Mouse (Mus musculus): ENCODE results near the gene Mroh8. TPM values are rescaled to one million over a fixed set of nuclear protein-coding genes. Genes with fewer than 3 reads are reported as not detected.

Gene Mroh8
- polyA plus RNA-seq, 1 experiment from 2014 or later, result 0.69 TPM

GRCm38 (mm10) chr2:157313718-157314117 lies 34.4 kb upstream of the Mroh8 start:
- 90% methylated on average over 3 of the region's 3 CpGs for WGBS
- no peak overlapping the region for H3K4me2 ChIP-seq (replicated peaks)
- H3K9me3 ChIP-seq (replicated peaks), result no peaks in the 10 kb centered on the region
- H3K36me3 ChIP-seq, result peaks cover 89% of the 10 kb centered on the region
- no peak overlapping the region for H3K9ac ChIP-seq
- H3K27ac ChIP-seq (replicated peaks), result no peak overlapping the region
- H3K27me3 ChIP-seq, result no peaks in the 10 kb centered on the region
- ATAC-seq (ENCODE audit: insufficient number of reproducible peaks, low FRiP score, low TSS enrichment, low read depth), result no peak
- no peak overlapping the region for H3K4me3 ChIP-seq (replicated peaks)
- H3K4me1 ChIP-seq, result 0 out of 2 replicates have a peak, but pooled peaks cover 4% of the 10 kb centered on the region

- H3K36me3 ChIP-seq, result peaks cover 88% of the 10 kb centered on the region
Observed at GRCm38 (mm10) chr2:157310963-157311637, 31.8 kb upstream of the Mroh8 start.

GRCm38 (mm10) chr2:157309611-157310010 lies 30.3 kb upstream of the Mroh8 start:
- H3K4me1 ChIP-seq, result 0 out of 2 replicates have a peak, but pooled peaks cover 4% of the 10 kb centered on the region
- H3K27ac ChIP-seq (replicated peaks), result no peak overlapping the region
- ATAC-seq (ENCODE audit: insufficient number of reproducible peaks, low FRiP score, low TSS enrichment, low read depth), result no peak
- no peaks in the 10 kb centered on the region for H3K27me3 ChIP-seq
- no peak overlapping the region for H3K4me2 ChIP-seq (replicated peaks)
- WGBS, result 93% methylated on average over 8 of the region's 8 CpGs
- no peak overlapping the region for H3K4me3 ChIP-seq (replicated peaks)
- H3K9me3 ChIP-seq (replicated peaks), result no peaks in the 10 kb centered on the region
- H3K36me3 ChIP-seq, result peaks cover 81% of the 10 kb centered on the region
- no peak overlapping the region for H3K9ac ChIP-seq

More at GRCm38 (mm10) chr2:157310963-157311637, 31.8 kb upstream of the Mroh8 start:
- no peak overlapping the region for H3K9ac ChIP-seq
- ATAC-seq (ENCODE audit: insufficient number of reproducible peaks, low FRiP score, low TSS enrichment, low read depth), result no peak
- H3K4me3 ChIP-seq (replicated peaks), result no peak overlapping the region
- no peaks in the 10 kb centered on the region for H3K9me3 ChIP-seq (replicated peaks)
- 0 out of 2 replicates have a peak, but pooled peaks cover 2% of the 10 kb centered on the region for H3K4me1 ChIP-seq
- no peaks in the 10 kb centered on the region for H3K27me3 ChIP-seq
- H3K27ac ChIP-seq (replicated peaks), result no peak overlapping the region
- H3K4me2 ChIP-seq (replicated peaks), result no peak overlapping the region
- 76% methylated on average over 6 of the region's 6 CpGs for WGBS

- H3K9ac ChIP-seq, result no peak overlapping the region
- H3K36me3 ChIP-seq, result peaks cover 81% of the 10 kb centered on the region
- no peaks in the 10 kb centered on the region for H3K9me3 ChIP-seq (replicated peaks)
- no peak overlapping the region for H3K4me2 ChIP-seq (replicated peaks)
- 0 out of 2 replicates have a peak overlapping the region, but pooled peaks have one; percentile 39 for H3K27ac ChIP-seq (replicated peaks)
- H3K4me3 ChIP-seq (replicated peaks), result no peak overlapping the region
- ATAC-seq (ENCODE audit: insufficient number of reproducible peaks, low FRiP score, low TSS enrichment, low read depth), result no peak
- WGBS, result 80% methylated on average over 2 of the region's 2 CpGs
- 0 out of 2 replicates have a peak, but pooled peaks cover 4% of the 10 kb centered on the region for H3K4me1 ChIP-seq
- H3K27me3 ChIP-seq, result no peaks in the 10 kb centered on the region
Observed at GRCm38 (mm10) chr2:157308273-157308917, 29.0 kb upstream of the Mroh8 start.

GRCm38 (mm10) chr2:157307715-157308265 lies 28.4 kb upstream of the Mroh8 start:
- Histone ChIP-seq H3K27me3 (no peaks in the 10 kb centered on the region), H3K9ac (no peak overlapping the region), H3K27ac (replicated peaks) (0 out of 2 replicates have a peak overlapping the region, but pooled peaks have one; percentile 39), H3K4me1 (0 out of 2 replicates have a peak, but pooled peaks cover 4% of the 10 kb centered on the region), H3K9me3 (replicated peaks) (no peaks in the 10 kb centered on the region), H3K36me3 (peaks cover 81% of the 10 kb centered on the region), H3K4me2 (replicated peaks) (no peak overlapping the region), H3K4me3 (replicated peaks) (no peak overlapping the region)
- 76% methylated on average over 4 of the region's 4 CpGs for WGBS
- 0 out of 2 replicates have a peak, but pooled peaks have one; percentile 19 for ATAC-seq (ENCODE audit: insufficient number of reproducible peaks, low FRiP score, low TSS enrichment, low read depth)

- no peak overlapping the region for H3K9ac ChIP-seq
- H3K4me3 ChIP-seq (replicated peaks), result no peak overlapping the region
- H3K4me1 ChIP-seq, result 0 out of 2 replicates have a peak, but pooled peaks cover 4% of the 10 kb centered on the region
- no peaks in the 10 kb centered on the region for H3K9me3 ChIP-seq (replicated peaks)
- whole genome bisulfite sequencing, result 63% methylated on average over 7 of the region's 7 CpGs
- no peak overlapping the region for H3K4me2 ChIP-seq (replicated peaks)
- peak; percentile 4; the same call in 1 of the 2 replicates for ATAC-seq (ENCODE audit: insufficient number of reproducible peaks, low FRiP score, low TSS enrichment, low read depth)
- no peaks in the 10 kb centered on the region for H3K27me3 ChIP-seq
- H3K36me3 ChIP-seq, result peaks cover 77% of the 10 kb centered on the region
- H3K27ac ChIP-seq (replicated peaks), result peak overlapping the region; percentile 23
Observed at GRCm38 (mm10) chr2:157306091-157307032, 27.0 kb upstream of the Mroh8 start.

- no peak for ATAC-seq (ENCODE audit: insufficient number of reproducible peaks, low FRiP score, low TSS enrichment, low read depth)
- Histone ChIP-seq H3K36me3 (peaks cover 75% of the 10 kb centered on the region), H3K27me3 (no peaks in the 10 kb centered on the region), H3K27ac (replicated peaks) (no peak overlapping the region), H3K9me3 (replicated peaks) (no peaks in the 10 kb centered on the region), H3K4me2 (replicated peaks) (no peak overlapping the region), H3K4me3 (replicated peaks) (no peak overlapping the region), H3K9ac (no peak overlapping the region), H3K4me1 (0 out of 2 replicates have a peak, but pooled peaks cover 4% of the 10 kb centered on the region)
- WGBS, result 84% methylated on average over 9 of the region's 9 CpGs
Observed at GRCm38 (mm10) chr2:157303096-157303495, 23.7 kb upstream of the Mroh8 start.

GRCm38 (mm10) chr2:157300051-157300450 lies 20.7 kb upstream of the Mroh8 start:
- no peak for ATAC-seq (ENCODE audit: insufficient number of reproducible peaks, low FRiP score, low TSS enrichment, low read depth)
- Histone ChIP-seq H3K4me2 (replicated peaks) (no peak overlapping the region), H3K4me1 (no peaks in the 10 kb centered on the region), H3K9me3 (replicated peaks) (no peaks in the 10 kb centered on the region), H3K27me3 (no peaks in the 10 kb centered on the region), H3K9ac (no peak overlapping the region), H3K4me3 (replicated peaks) (no peak overlapping the region), H3K27ac (replicated peaks) (no peak overlapping the region), H3K36me3 (peaks cover 87% of the 10 kb centered on the region)
- WGBS, result 87% methylated on average over 6 of the region's 6 CpGs

GRCm38 (mm10) chr2:157296105-157296689 lies 16.8 kb upstream of the Mroh8 start:
- no peaks in the 10 kb centered on the region for H3K27me3 ChIP-seq
- H3K36me3 ChIP-seq, result peaks cover 88% of the 10 kb centered on the region
- no peaks in the 10 kb centered on the region for H3K4me1 ChIP-seq
- H3K9me3 ChIP-seq (replicated peaks), result no peaks in the 10 kb centered on the region
- no peak for ATAC-seq (ENCODE audit: insufficient number of reproducible peaks, low FRiP score, low TSS enrichment, low read depth)
- H3K4me3 ChIP-seq (replicated peaks), result no peak overlapping the region
- no peak overlapping the region for H3K27ac ChIP-seq (replicated peaks)
- H3K9ac ChIP-seq, result no peak overlapping the region
- WGBS, result 69% methylated on average over 7 of the region's 7 CpGs
- no peak overlapping the region for H3K4me2 ChIP-seq (replicated peaks)

GRCm38 (mm10) chr2:157292093-157292492 lies 12.7 kb upstream of the Mroh8 start:
- no peak overlapping the region for H3K4me3 ChIP-seq (replicated peaks)
- no peak for ATAC-seq (ENCODE audit: insufficient number of reproducible peaks, low FRiP score, low TSS enrichment, low read depth)
- no peaks in the 10 kb centered on the region for H3K9me3 ChIP-seq (replicated peaks)
- no peaks in the 10 kb centered on the region for H3K27me3 ChIP-seq
- no peak overlapping the region for H3K4me2 ChIP-seq (replicated peaks)
- H3K9ac ChIP-seq, result no peak overlapping the region
- H3K27ac ChIP-seq (replicated peaks), result no peak overlapping the region
- H3K36me3 ChIP-seq, result peaks cover 86% of the 10 kb centered on the region
- WGBS, result 12% methylated on average over 2 of the region's 2 CpGs
- H3K4me1 ChIP-seq, result no peaks in the 10 kb centered on the region
